Mouse (Mus musculus) kidney, postnatal 10 days (tissue): Measurements from ENCODE around the gene Rexo1.

ENCODE experiments used
- DNase-seq: peaks from one replicate; pipeline ENCODE4 v3.0.0; 2021; ENCODE audit warnings: mixed read lengths

Gene Rexo1

DNA sequence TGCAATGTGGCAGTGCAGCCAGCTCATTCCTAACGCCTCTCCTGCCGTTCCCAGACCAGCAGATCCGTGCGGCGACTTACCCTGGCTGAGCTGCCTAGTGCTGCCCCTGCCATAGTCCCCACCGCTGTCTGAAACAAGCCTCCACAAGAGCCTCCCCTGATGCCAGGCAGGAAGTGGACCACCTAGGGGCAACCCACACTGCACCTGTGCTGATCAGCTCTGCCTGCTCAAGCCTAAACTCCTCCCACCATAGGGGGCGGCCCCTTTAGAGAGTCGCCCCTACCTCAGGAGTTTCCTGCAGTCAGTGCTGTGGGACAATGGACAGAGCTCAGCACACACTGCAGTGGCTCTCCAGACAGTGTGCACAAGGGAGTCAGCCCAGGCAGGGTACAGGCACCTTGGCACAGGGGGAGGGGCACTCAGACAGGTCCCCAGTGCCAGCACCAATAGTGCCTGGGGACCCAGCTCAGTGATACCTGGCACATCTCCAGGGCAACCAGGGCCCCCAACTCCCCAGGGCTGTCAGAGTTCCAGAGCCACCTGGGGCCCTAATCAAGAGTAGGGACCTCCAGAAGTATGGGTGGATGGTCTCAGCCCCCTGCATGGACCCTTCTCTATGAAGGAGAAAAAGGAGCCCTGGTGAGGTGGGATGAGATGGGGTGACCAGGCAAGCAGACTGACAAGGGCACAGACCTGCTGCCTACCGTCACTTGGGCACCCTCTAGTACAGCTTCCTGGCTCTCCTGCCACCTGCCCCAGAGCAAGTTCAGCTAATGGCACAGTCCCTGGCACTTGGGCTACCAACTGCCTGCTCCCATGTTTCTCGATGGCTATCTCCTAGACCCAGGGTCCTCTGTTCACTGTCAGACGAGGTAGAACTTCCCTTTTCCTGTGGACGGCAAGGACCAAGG, 23.5 kb upstream of the Rexo1 start:
- peak; percentile 39 for DNase-seq

DNA sequence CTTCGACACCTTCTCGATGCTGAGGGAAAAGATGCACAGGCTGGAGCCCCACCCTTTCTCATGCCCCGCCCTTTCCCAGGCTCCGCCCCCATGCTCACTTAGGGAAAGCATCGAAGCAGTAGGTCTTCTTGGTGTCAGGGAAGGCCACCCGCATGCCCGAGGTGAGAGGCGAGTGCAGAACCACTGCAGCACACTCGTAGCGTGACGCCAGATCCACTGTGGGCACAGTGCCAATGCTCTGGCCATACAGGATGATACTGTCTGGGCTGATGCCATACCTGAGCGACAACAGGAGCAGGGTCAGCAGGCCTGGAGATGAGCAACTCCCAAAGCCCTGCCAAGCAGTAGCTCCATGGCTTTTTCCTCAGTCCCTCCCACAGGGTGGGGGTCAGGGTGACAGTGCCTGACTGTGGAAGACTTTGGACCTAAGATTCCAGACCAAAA, 22.7 kb upstream of the Rexo1 start:
- DNase-seq: peak; percentile 78

DNA sequence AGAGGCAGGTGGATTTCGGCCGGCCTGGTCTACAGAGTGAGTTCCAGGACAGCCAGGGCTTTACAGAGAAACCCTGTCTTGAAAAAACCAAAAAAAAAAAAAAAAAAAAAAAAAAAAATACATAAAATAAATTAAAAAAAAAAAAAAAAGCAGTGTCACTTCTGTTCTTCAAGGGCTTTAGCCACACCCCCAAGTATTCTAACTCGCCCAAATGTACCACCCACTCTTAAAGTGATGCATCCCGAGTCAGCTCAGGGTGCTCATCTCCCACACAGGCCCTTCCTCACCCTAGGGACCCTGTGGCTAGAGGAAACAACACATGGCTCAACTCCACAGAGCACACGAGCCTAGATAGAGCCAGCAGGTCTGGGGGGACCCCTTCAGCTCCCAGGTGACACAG, 21.7 kb upstream of the Rexo1 start:
- DNase-seq: no peak

DNA sequence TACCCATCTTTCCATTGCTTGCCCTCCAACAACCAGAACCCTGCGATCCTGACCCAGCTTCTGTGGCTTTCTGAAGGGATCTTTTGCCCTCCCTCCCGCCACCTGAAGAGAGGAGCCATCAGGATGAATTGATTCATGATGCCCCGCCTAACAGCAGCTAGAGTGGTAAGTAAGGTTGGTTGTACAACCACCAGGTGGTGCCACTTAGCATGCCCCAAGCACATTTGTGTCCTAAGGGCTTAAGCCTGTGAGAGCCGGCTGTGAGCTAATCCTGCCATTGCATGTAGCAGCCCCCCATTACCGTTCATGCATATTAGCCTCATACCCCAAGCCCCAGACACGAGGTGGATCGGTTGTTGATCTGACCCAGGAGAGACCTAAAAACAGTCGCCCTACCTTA, 17.6 kb upstream of the Rexo1 start:
- DNase-seq: peak; percentile 82

DNA sequence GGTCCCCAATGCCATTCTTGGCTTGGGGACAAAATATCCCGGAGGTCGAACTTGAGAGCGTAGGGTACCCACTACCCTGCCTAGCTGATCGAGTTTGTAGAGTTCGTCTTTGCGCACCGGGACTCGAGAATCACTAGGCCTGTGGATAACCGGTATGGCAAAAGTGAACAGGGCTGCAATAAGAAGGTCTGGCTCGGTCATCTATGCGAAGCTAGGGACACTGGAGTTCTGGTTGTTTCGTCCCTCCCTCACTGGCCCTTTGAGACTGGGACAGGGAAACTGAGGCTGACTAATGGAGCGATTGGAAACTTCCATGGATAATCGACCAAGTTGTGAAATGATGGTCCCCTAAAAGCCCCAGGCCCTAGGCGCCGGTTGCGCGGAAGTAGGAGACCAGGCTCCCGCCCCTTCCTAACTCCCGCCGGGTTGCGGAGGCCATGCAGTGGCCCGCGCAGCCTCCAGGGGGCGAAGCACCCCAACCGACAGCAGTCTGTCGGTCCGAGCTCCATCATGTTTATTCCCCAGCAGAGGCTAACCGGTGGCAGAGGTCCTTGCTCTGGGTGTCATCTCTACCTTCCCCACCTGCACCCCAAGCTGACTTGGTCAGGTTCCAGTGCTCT, 16.9 kb upstream of the Rexo1 start:
- DNase-seq: peak; percentile 92

DNA sequence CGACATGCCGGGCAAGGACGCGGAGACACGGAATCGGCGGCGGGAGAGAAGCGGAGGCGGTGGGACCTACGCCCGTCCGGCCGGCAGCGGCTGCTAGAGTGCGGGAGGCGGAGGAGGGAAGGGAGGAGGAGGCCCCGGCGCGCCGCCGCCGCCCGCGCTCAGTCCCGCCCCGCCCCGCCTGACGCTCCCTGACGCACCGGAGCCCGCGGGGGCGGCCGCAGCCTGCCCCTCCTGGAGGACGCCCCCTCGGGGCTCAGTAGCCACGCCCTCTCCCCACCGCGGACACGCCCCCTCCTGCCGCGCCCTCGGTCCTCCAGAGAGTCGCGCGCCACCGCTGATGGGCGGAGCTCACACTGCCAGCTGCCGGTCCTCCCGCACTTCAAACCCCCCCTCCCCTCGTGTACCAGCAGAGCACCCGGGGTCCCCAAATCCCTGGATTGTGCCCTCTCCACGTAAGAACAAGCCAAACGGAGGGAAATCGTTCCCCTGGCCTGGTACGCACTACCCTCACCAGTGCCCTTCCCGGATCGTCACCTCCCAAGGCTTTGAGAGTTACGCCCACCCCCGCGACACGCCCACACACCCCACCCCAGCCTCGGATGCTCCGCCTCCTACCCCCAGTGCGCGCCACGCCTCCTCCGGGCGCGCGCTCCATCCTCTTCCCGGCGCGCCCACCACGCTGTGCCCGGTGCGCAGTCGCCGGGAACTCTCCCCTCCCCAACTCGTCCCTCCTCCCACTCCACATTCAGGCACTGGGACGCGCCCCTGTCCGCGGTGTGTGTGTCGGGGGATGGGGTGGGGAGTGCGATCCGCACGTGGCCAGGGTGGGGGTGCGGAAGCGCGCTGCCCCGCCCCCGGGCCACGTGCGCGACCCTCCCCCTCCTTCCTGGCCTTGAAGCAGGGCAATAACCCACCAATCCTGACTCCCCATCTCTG, 16.1 kb upstream of the Rexo1 start, which contains the start of gene Klf16:
Gene Klf16, minus strand, starts transcription at position 127 of the 936 bp plus-strand sequence.
- DNase-seq: peak; percentile 99

DNA sequence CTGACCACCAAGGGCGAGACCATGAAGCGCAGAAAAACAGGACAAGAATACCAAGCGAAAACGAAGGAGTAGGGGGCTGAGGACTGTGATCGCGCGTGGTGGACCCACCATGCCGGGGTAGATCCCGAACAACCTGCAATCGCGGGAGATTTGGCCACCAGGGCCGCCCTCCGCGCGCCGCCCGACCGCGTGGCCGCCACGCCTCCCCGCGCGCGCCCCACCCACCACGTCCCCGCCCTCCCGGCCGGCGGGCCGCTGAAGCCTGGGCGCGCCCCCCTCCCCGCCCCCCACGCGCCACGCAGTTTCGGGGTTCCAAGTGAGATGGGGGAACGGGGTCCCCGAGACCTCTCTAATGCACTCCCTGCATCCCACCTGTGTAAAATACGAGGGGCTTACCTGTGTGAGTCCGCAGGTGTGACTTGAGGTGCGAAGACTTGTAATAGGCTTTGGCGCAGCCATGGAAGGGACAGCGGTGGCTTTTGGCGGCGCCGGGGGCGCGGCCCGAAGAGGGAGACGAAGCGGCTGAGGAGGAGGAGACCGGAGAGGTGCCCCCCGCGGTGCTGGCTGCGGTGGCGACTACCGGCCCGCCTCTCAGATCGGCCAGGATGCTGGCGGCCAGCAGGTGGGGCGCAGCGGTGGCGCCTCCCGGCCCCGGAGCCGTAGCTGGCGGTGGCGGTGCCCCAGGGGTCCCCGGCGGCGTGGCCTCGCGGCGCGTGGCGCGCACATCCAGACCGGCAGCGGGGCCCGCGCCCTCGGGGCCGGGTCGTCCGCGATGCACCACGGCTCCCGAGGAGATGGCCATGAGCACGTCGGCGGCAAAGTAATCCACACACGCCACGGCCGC, 15.2 kb upstream of the Rexo1 start:
- DNase-seq: peak; percentile 81

DNA sequence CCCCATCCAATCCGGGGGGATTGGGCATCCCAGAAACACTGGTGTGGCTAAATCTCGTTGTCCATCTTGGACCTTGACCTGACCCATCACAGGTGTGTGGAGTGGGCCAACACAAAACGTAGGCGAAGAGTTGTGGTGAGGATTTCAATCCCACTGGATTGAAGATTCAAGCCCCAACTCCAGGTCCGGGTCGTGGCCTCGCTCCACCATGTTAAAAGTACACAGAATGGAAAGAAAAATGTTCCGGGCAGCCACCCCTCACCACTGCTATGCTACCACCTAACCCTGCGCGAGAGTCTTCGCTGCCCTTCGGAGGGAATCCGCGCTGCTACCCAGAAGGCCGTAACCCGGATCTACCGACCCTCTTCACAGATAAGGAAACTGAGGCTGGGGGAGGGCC, 14.6 kb upstream of the Rexo1 start:
- no peak for DNase-seq

DNA sequence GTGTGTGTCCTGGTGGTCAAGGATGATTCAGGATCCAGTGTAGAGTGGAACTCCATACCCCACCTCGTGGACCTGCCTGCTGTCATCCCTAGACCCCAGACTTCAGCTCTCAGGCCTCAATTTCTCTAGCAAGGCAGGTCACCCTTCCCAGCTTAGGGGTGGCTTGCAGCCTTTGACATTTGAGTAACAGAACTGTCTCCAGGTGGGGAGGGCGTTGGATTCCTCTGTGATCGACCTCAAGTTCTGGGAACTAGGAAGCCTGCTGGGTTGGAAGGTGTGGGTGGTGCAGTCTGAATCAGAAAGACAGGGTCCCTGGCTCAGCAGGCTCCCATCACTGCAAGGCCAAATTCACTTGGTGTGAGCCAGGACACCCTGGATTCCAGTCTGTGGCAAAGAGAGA, 13.5 kb upstream of the Rexo1 start:
- DNase-seq: no peak

DNA sequence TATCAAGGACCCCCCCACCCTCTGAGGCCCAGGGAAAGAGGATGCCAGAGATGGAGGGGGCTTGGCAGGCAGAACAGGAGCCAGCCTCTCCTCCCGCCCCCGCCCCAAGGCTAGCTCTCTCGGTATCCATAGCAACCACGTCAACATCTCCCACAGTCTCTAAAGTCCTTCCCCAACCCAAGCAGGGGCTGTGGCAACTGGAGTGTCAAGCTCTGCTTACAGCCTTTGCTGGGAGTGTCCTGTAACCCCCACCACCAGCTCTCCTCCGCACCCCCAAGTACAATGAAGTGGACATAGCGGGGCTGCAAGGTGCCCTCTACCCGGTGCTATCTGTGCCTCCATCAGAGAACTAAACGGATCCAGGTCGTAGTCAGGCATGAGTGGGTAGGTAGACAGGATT, 12.6 kb upstream of the Rexo1 start:
- DNase-seq: no peak

DNA sequence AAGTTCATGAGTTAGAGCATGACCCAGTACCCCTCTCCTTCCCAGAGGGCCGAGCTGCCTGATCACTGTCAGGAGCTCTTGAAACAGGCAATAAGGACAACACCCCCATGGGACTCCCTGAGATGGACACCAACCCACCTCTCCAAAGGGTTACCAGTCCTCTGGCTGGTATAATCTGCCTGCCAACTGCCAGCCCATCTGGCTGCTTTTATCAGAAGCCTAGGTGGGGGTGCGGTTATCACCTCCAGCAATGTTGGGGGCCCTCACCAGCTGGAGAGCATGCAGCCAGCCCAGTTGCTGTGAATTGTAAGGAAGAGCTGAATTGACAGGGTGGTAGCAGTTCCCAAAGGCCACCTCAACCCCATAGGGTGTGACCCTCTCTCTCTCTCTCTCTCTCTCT, 11.1 kb upstream of the Rexo1 start:
- no peak for DNase-seq

DNA sequence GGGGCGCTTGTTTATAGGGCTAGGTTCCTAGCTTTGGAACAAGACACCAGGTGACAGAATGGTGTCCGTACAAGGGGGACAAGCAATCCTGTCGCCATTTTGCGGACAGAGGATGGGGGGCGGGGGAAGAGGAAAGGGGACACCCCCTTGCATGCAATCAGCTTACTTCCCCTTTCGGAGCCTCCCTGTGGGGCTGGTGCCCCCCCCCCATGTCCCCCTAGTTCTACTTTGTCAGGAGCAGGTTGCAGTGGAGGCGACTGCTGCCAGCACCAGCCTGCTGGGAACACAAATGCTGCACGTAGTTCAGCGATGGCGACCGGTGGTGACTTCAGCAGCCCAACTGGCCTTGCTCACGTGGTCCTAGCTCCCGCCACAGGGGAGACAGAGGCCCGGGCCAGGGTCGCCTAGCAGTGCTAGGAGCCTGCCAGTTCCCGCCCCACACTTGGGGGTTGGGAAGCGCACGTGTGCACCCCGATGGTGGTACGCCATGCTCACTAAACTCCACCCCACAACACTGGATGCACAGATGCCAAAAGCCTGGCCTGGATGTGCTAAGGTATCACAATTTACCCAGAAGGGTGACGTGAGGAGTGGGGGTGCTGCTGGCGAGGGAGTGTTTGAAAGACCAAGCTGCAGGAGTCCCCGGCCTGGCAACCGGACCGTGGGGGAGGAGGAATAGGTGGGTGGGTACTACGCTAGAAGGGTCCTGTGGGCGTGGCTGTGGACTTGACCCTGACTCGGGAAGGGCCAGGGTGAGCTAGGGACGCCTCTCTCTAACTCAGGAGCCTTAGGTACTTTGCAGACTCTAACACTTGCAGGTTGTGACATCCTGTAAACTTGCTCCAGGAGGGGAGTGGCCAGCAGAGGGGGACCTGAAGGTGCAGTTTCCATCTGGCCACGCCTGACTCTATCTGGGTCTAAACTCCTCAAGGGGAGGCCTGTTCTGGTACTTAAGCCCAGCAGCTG, 9.8 kb upstream of the Rexo1 start:
- DNase-seq: peak; percentile 37

DNA sequence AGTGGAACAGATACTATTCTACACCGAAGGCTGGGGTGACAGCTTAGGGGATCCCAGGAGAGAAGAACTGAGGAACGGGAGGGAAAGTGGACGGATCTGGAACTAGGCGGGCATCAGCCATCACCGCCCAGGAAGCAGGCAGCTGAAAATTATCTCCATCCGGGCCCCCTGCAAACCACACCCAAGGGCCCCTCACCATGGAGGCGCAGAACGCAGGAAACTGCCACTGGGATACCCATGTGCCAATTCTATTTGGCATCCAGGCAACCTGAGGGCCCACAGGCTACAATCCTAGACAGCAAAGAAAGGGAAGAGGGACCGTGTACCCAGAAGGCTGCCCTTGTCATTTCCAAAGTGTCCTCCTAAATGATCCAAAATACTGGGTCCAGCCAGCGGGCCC, 9.1 kb upstream of the Rexo1 start:
- no peak for DNase-seq

DNA sequence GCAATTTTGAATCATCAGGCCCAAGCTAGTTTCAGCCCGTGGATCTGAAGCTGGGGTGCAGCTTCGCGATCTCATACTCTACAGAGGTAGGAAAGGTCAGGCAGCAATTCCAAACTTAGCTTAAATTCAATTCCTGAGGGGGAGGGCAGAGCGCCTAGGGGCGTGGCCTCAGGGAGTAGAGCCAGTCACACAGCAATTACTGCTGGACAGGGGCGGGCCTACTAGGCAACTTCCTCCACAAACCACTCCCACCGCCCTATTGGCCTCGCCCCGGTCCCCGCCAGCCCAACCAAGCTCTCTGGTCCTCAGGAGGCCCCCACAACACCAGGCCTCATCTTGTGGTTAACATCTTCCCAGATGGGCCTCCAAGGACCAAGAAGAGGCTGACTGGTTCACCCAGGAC, 8.3 kb upstream of the Rexo1 start:
- DNase-seq: peak; percentile 78

DNA sequence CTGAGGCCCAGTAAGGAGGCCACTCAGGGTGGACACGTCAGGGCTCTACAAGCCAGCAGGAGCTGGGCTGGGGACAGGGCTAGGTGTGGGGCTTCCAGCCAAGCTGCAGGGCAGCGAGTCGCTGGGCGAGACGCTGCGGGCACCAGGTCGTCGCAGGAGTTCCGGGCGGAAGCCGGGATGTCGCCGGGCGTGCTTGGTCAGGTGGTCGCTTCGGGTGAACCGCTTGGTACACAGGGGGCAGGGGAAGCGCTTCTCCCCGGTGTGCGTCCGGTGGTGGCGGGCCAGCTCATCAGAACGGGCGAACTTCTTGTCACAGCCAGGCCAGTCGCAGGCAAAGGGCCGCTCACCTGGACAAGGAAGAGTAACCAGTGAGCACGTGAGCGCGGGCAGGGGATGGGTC, 7.5 kb upstream of the Rexo1 start:
- DNase-seq: no peak

DNA sequence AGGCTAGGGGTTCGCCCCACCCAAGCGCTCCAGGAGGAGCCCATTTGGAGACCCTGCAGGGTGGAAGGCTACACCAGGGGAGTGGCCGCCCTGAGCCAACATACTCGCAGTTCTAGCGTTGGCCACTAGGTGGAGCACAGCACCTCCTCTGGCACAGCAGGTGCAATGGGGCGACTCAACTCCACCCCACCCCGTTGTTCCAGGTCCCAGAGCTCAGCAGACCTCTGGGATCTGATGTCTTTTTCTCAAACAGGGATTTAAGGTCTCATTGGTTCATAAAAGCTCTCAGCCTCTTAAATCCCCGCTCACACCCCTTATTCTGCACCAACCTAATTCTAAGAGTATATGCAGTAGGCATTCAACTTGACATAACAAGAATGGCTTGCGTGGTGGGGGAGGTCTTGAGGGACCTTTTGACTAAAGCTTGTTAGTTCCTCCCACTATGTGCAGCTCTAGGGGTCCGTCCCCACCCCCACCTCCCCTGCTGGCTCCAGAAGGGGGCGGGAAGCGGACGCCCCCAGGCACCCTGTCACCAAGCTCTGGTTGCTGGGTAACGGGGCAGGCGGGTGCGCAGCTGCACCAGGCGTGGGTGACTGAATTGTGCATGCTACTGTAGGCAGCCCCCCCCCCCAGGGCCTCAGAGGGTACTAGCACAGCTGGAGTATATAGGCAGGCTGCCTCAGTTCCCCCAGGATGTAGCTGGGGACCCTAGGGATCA, 5.2 kb upstream of the Rexo1 start:
- DNase-seq: peak; percentile 93

DNA sequence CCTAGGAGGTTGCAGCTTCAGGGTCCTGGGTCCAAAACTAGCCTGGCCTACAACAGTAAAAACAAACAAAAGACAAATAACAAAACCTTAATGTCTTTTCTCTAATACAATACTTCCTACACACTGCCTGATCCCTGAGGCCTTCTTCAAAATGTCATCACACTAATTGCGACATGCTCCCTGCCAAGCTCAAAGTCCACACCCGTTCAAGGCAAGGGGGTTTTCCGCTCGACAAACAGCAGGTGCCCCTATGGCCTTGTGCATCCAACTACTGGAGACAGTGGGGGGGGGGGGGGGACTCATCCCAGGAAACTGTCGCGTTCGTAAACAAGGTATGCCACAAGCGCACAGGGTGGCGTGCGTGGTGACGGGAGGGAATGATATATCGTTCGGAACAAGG, 739 bp downstream of the Rexo1 start:
- DNase-seq: no peak

DNA sequence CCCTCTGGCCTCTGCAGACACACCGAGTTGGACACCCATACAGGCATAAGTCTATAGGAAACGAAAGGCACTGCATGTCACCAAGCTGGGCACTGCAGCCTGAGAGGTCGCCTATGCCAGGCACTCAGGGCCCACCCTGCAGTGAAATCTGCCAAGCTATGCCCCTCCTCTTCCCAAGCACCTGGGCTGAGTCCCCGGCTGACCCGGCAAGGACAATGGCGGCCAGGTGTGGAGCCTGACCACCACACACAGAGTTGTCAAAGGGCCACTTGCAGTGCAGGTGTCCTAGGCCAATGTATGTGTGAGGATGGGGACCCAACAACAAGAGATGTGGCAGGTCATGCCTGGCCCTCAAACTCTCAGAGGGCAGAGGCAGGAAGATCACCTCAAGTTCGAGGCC, 1.9 kb downstream of the Rexo1 start:
- DNase-seq: no peak

DNA sequence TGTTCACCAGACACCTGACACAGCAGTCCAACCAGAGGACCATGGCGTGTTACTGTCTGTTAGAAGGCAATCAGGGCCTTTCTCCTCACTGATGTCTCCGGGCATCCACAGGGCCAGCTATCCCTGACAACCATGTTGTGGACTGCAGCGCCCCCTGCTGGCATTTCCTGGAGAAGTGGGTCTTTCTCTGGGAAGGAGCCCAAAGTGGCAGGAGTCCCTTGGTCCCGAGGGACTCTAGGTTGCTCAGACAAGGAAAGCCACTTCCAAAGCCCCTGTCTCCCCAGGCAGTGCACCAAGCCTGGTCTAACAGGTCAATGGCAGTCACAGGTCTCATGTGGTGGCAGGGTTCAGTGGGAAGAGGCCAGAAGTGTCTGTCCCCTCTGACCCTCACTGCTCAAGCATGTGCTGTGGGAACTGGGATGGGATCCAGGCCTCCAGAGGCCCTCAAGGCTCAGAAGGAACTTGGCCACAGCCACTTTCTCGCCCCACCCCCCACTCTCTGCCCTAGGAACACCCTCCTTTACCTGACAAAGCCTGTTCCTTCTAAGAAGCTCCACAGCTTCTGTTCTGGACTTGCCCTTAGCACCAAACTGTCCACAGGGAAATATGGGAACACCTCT, 3.9 kb downstream of the Rexo1 start:
- peak; percentile 88 for DNase-seq

DNA sequence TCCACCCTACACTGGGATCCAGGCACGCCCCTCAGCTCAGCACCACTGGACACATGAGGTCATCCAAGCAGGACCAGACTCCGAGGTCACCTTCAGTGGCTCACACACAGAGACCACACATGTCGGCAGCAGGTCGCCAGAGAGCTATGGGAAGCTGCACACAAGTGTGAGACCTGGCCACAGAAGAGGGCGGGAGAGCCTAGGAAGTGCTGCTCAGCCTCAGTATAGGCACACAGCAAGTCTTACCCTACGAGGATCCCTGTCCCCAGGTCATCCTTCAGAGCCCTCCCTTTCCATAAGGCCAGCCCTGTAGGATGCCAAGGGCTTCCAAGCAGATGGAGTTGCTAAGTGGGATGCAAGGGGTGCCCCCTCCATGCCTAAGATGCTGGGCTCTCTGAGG, 7.4 kb downstream of the Rexo1 start:
- no peak for DNase-seq
